Mouse (Mus musculus): Measurements from ENCODE around the gene Atg2a.

GRCm38 (mm10) chr19:6247526-6248300 lies 6.2 kb downstream of the Atg2a start:
- TF ChIP-seq CTCF (IDR thresholded peaks at IDR 0.05; ENCODE audit: low read depth) (no peak), EP300 (optimal IDR thresholded peaks at IDR 0.05) (no peak)

All from stomach, postnatal 0 days (tissue).